In genomic region chr8:92183331-92183730, GRCm38 (mm10) we compare ENCODE assay signal across 23 mouse cellular contexts.
A peak's percentile ranks its signal among the peaks of the same experiment; 100 is the strongest.
DNase-seq lines count a peak whose midpoint lies in the region; ATAC-seq and TF ChIP-seq lines count a peak whose summit lies in the region.
"Had no signal": no experiment of that assay in that cellular context is flagged by ENCODE, and none has a peak within 500 bp of the region (broad histone marks: within the 10 kb centered on the region; RNA-seq: fewer than 3 reads in every experiment).

No protein-coding gene starts in this region.

- DNase-seq in adrenal gland, postnatal 14 days: peak; percentile 21
- no peak for DNase-seq in adrenal gland, adult 18-20 months (ENCODE audit: low spot score in 2 of 2)
- DNase-seq in heart, adult 18-20 months: peak; percentile 6 to 33
- DNase-seq in heart, adult 9 months (ENCODE audit: low spot score in 2 of 2): no peak
- peak; percentile 21 for DNase-seq in hindbrain, postnatal 0 days (ENCODE audit: low spot score)
- peak; percentile 27 to 33 for DNase-seq in adrenal gland, postnatal 36 days
- DNase-seq: kidney, adult 2 months; layer of hippocampus, adult 9-11 months; lung, postnatal 10 days; retina, postnatal 1 day; right cerebral cortex, postnatal 25 days; spleen, adult 18-20 months had no signal

- no peaks in the 10 kb centered on the region for H3K36me3 ChIP-seq in hindbrain, postnatal 0 days (ENCODE audit: insufficient read depth, low read length)
- no peaks in the 10 kb centered on the region for H3K36me3 ChIP-seq in hindbrain, embryonic 16.5 days (ENCODE audit: control insufficient read depth, insufficient read depth, low read length)
- H3K36me3 ChIP-seq: embryonic facial prominence, embryonic 15.5 days; limb, embryonic 15.5 days; liver, embryonic 15.5 days; midbrain, embryonic 10.5 days; neural tube, embryonic 13.5 days had no signal

- ATAC-seq in hindbrain, postnatal 0 days: no peak
- no peak for ATAC-seq in hindbrain, embryonic 16.5 days
- ATAC-seq: CD4-positive, CD25-positive, alpha-beta regulatory T cell, adult 4 months; forebrain, embryonic 14.5 days; midbrain, embryonic 16.5 days had no signal

- 9% methylated on average over 1 of the region's 1 CpGs for WGBS in hindbrain, postnatal 0 days
- WGBS in hindbrain, embryonic 16.5 days: 41% methylated on average over 1 of the region's 1 CpGs

- no peak overlapping the region for H3K27ac ChIP-seq in hindbrain, postnatal 0 days
- no peak overlapping the region for H3K27ac ChIP-seq in hindbrain, embryonic 16.5 days (ENCODE audit: low read depth, low read length)
- H3K27ac ChIP-seq: embryonic facial prominence, embryonic 15.5 days; kidney, postnatal 0 days; limb, embryonic 15.5 days; liver, embryonic 15.5 days; midbrain, embryonic 10.5 days; neural tube, embryonic 13.5 days had no signal

- H3K27me3 ChIP-seq in hindbrain, postnatal 0 days (ENCODE audit: insufficient read depth, low read length): no peaks in the 10 kb centered on the region
- no peaks in the 10 kb centered on the region for H3K27me3 ChIP-seq in hindbrain, embryonic 16.5 days (replicated peaks; ENCODE audit: control insufficient read depth, insufficient read depth, low read length)
- H3K27me3 ChIP-seq: embryonic facial prominence, embryonic 15.5 days; limb, embryonic 15.5 days; liver, embryonic 15.5 days; neural tube, embryonic 13.5 days had no signal

- no peaks in the 10 kb centered on the region for H3K4me1 ChIP-seq in hindbrain, postnatal 0 days (ENCODE audit: insufficient read depth, low read length)
- no peaks in the 10 kb centered on the region for H3K4me1 ChIP-seq in hindbrain, embryonic 16.5 days (ENCODE audit: control insufficient read depth, insufficient read depth, low read depth, low read length)
- H3K4me1 ChIP-seq: liver, embryonic 15.5 days; midbrain, embryonic 10.5 days; neural tube, embryonic 13.5 days had no signal

- H3K9me3 ChIP-seq in hindbrain, postnatal 0 days (ENCODE audit: low read length): no peaks in the 10 kb centered on the region
- H3K9me3 ChIP-seq in hindbrain, embryonic 16.5 days (ENCODE audit: control insufficient read depth, low read length): peaks cover 2% of the 10 kb centered on the region; the same call in 1 of the 2 replicates
- H3K9me3 ChIP-seq: embryonic facial prominence, embryonic 15.5 days; limb, embryonic 15.5 days; liver, embryonic 15.5 days; midbrain, embryonic 10.5 days; neural tube, embryonic 13.5 days had no signal

- TF ChIP-seq CTCF in hindbrain, postnatal 0 days (IDR thresholded peaks at IDR 0.05; ENCODE audit: low read depth): no peak

- no peak overlapping the region for H3K9ac ChIP-seq in hindbrain, postnatal 0 days (replicated peaks; ENCODE audit: low read length)
- H3K9ac ChIP-seq in hindbrain, embryonic 16.5 days (ENCODE audit: low read depth, low read length): no peak overlapping the region
- H3K9ac ChIP-seq: embryonic facial prominence, embryonic 15.5 days; limb, embryonic 15.5 days; liver, embryonic 15.5 days; neural tube, embryonic 13.5 days had no signal

- H3K4me3 ChIP-seq in hindbrain, postnatal 0 days (ENCODE audit: low read length): no peak overlapping the region
- H3K4me3 ChIP-seq in hindbrain, embryonic 16.5 days (ENCODE audit: low read length): no peak overlapping the region
- H3K4me3 ChIP-seq: embryonic facial prominence, embryonic 15.5 days; limb, embryonic 15.5 days; liver, embryonic 15.5 days; midbrain, embryonic 10.5 days; myocyte; neural tube, embryonic 13.5 days had no signal

- H3K4me2 ChIP-seq in hindbrain, postnatal 0 days (ENCODE audit: low read depth, low read length): no peak overlapping the region
- H3K4me2 ChIP-seq in hindbrain, embryonic 16.5 days (ENCODE audit: low read length): no peak overlapping the region
- H3K4me2 ChIP-seq: embryonic facial prominence, embryonic 15.5 days; limb, embryonic 15.5 days; liver, embryonic 15.5 days; neural tube, embryonic 13.5 days had no signal

Comparison
In these comparisons a context has a peak if more than half of its experiments do, and no peak if none do; other contexts are left out.
1. DNase-seq: peak in adrenal gland, postnatal 14 days (single experiment), heart, adult 18-20 months (2 of 2), hindbrain, postnatal 0 days (single experiment) and adrenal gland, postnatal 36 days (2 of 2); none in adrenal gland, adult 18-20 months (0 of 2) and heart, adult 9 months (0 of 2).